Mouse (Mus musculus) left cerebral cortex, adult 8-10 months (tissue): ENCODE measurements around the gene Fam181b. TPM values are rescaled to one million over a fixed set of nuclear protein-coding genes. Genes with fewer than 3 reads are reported as not detected.

Source experiments
- total RNA-seq, 4 experiments: library from RNA; stranded (reverse); gene quantifications; 2 replicates each; pipeline ENCODE4 v1.2.4; 2022

Gene Fam181b
- total RNA-seq, 4 experiments from 2014 or later, result 15.8 to 22.3 (median 19.5) TPM

Other genes with a start within 250 kb of the Fam181b start
- under 1 TPM; 0.53 to 0.95 (median 0.74) TPM for gene Ddias, start 205.6 kb upstream of the Fam181b start, total RNA-seq
- 10 to 100 TPM; 11.3 to 15.8 (median 14.7) TPM for gene Prcp, start 205.4 kb upstream of the Fam181b start, total RNA-seq